Mouse (Mus musculus) ES-Bruce4 (cell line): ENCODE results near the gene Catsper2. TPM values are rescaled to one million over a fixed set of nuclear protein-coding genes. Genes with fewer than 3 reads are reported as not detected.
"Not testable (repeated sequence)": the region's sequence is repeated elsewhere in the genome, so short reads cannot be mapped to it uniquely, and the experiment has no call there.

Experiments used
- H3K27ac ChIP-seq: 2 replicates; pipeline ENCODE4 v1.5.1; 2012; ENCODE audit warnings: low read length, inconsistent platforms; ENCODE audit not compliant: insufficient read depth
- H3K27me3 ChIP-seq: 2 replicates; pipeline ENCODE4 v1.6.1; 2012; ENCODE audit warnings: mild to moderate bottlenecking, low read length, inconsistent platforms; ENCODE audit not compliant: control insufficient read depth, poor library complexity, insufficient read depth, severe bottlenecking
- H3K36me3 ChIP-seq: 2 replicates; pipeline ENCODE4 v1.6.1; 2012; ENCODE audit warnings: inconsistent platforms, mild to moderate bottlenecking, low read length, moderate library complexity; ENCODE audit not compliant: control insufficient read depth, poor library complexity, insufficient read depth, severe bottlenecking
- H3K4me1 ChIP-seq: one replicate; pipeline ENCODE4 v1.8.1; 2011; ENCODE audit warnings: low read length; ENCODE audit not compliant: control insufficient read depth, insufficient read depth
- H3K4me3 ChIP-seq: 2 replicates; pipeline ENCODE4 v1.5.1; 2011; ENCODE audit warnings: low read depth, mild to moderate bottlenecking, low read length
- H3K9ac ChIP-seq: 2 replicates; pipeline ENCODE4 v1.6.1; 2012; ENCODE audit warnings: low read depth, mild to moderate bottlenecking, inconsistent platforms; ENCODE audit not compliant: poor library complexity, severe bottlenecking
- H3K9me3 ChIP-seq: replicated peaks from 2 replicates; pipeline ENCODE4 v1.6.1; 2012; ENCODE audit warnings: mild to moderate bottlenecking, low read length, inconsistent platforms; ENCODE audit not compliant: control insufficient read depth, poor library complexity, insufficient read depth, severe bottlenecking
- CTCF ChIP-seq: IDR thresholded peaks from one replicate; pipeline ENCODE4 v1.8.1; 2011; ENCODE audit warnings: low read depth, low read length
- EP300 ChIP-seq: IDR thresholded peaks from 2 replicates; pipeline ENCODE4 v1.6.1; 2011; ENCODE audit warnings: low read depth, low read length; ENCODE audit not compliant: insufficient read depth
- POLR2A ChIP-seq: IDR thresholded peaks from one replicate; pipeline ENCODE4 v1.8.1; 2011; ENCODE audit warnings: low read length; ENCODE audit not compliant: insufficient read depth
- polyA plus RNA-seq: library from polyadenylated mRNA; stranded (reverse); fragments of >200 nt; gene quantifications from 2 replicates; pipeline ENCODE4 v1.2.4, GENCODE M21; 2011; ENCODE audit warnings: low read depth; ENCODE audit not compliant: missing spikeins, insufficient read depth, insufficient read length

Gene Catsper2
- polyA plus RNA-seq, 1 experiment = 1.9 TPM

GRCm38 (mm10) chr2:121408160-121408559 lies 5.4 kb downstream of the Catsper2 start:
- Histone ChIP-seq H3K4me1 (no peaks in the 10 kb centered on the region), H3K4me3 (no peak overlapping the region), H3K36me3 (no peaks in the 10 kb centered on the region), H3K9me3 (no peaks in the 10 kb centered on the region), H3K9ac (no peak overlapping the region), H3K27me3 (no peaks in the 10 kb centered on the region), H3K27ac (no peak overlapping the region)
- peak; percentile 1 for TF ChIP-seq CTCF
- TF ChIP-seq POLR2A = no peak

GRCm38 (mm10) chr2:121403296-121403695 lies 10.3 kb downstream of the Catsper2 start:
- Histone ChIP-seq H3K27me3 (no peaks in the 10 kb centered on the region), H3K9me3 (no peaks in the 10 kb centered on the region), H3K4me1 (no peaks in the 10 kb centered on the region), H3K36me3 (no peaks in the 10 kb centered on the region), H3K27ac (no peak overlapping the region), H3K4me3 (no peak overlapping the region), H3K9ac (no peak overlapping the region)
- TF ChIP-seq POLR2A (no peak), CTCF (no peak), EP300 (no peak)

- Histone ChIP-seq H3K27me3 (no peaks in the 10 kb centered on the region), H3K9me3 (no peaks in the 10 kb centered on the region)
- no peak for TF ChIP-seq EP300
- no peak for TF ChIP-seq CTCF
- no peak for TF ChIP-seq POLR2A
Measured at GRCm38 (mm10) chr2:121396624-121397023, 17.0 kb downstream of the Catsper2 start.

GRCm38 (mm10) chr2:121386961-121387575 lies 26.5 kb downstream of the Catsper2 start, which contains the start of gene Strc:
Gene Strc (minus strand): TSS chr2:121387168.
- not testable (repeated sequence) for H3K36me3 ChIP-seq, H3K9me3 ChIP-seq, H3K4me1 ChIP-seq, H3K4me3 ChIP-seq, H3K9ac ChIP-seq, H3K27ac ChIP-seq, H3K27me3 ChIP-seq

More at GRCm38 (mm10) chr2:121396624-121397023, 17.0 kb downstream of the Catsper2 start:
- Histone ChIP-seq H3K4me1 (no peaks in the 10 kb centered on the region), H3K27ac (no peak overlapping the region), H3K9ac (no peak overlapping the region), H3K4me3 (no peak overlapping the region), H3K36me3 (no peaks in the 10 kb centered on the region)

DNA sequence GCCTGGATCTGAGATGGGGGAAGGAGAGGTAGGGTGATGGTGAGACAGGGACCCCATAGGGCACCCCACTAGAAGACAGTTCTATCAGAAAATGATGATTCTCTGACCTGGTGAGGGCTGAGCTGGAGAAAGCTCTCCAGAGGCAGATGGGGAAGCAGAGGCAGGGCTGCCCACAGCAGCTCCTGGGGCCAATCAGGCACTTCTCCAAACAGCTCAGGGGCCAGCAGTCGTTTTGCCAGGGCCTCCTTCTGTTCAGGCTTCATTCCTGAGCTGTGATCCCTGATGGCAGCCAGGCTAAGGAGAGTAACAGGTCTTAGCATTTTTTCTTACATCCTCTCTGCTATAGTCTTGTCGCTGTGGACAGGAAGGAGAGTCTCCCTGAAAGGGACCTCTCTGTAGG lies 38.8 kb downstream of the Catsper2 start:
- no peak overlapping the region for H3K9ac ChIP-seq
- H3K27me3 ChIP-seq = no peaks in the 10 kb centered on the region
- H3K9me3 ChIP-seq = no peaks in the 10 kb centered on the region
- H3K4me1 ChIP-seq = no peaks in the 10 kb centered on the region
- H3K4me3 ChIP-seq = no peak overlapping the region
- H3K36me3 ChIP-seq = no peaks in the 10 kb centered on the region
- no peak overlapping the region for H3K27ac ChIP-seq
- no peak for TF ChIP-seq POLR2A
- no peak for TF ChIP-seq EP300
- no peak for TF ChIP-seq CTCF

DNA sequence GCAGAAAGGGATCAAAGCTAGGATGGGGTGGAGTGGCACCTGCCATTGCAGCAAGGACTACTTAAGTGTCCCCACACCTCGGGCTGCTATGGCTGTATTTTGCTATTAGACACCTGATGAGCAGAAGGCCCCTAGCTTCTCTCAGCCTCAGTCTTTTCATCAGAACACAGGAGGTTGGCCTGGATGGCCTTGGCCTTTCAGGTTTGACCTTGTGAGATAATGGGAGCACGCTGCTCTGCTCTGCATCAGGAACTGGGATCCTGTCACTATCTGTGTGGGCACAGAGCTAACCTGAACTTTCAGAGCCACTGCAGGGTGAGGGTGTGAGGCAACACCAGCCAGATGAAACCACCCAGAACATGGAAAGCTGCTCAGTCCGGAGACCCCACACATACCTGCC lies 41.3 kb downstream of the Catsper2 start:
- Histone ChIP-seq H3K36me3 (no peaks in the 10 kb centered on the region), H3K27ac (no peak overlapping the region), H3K9me3 (no peaks in the 10 kb centered on the region), H3K4me1 (no peaks in the 10 kb centered on the region), H3K4me3 (no peak overlapping the region), H3K9ac (no peak overlapping the region), H3K27me3 (no peaks in the 10 kb centered on the region)
- TF ChIP-seq EP300 = no peak
- TF ChIP-seq CTCF = no peak
- TF ChIP-seq POLR2A = no peak
